Mouse (Mus musculus) stomach, postnatal 0 days (tissue): ENCODE data around the gene Hs3st3b1.

Experiments used
- CTCF ChIP-seq: IDR thresholded peaks from 2 replicates; pipeline ENCODE4 v1.5.1; 2016; ENCODE audit warnings: antibody characterized with exemption, low read depth, mild to moderate bottlenecking, moderate library complexity
- EP300 ChIP-seq: optimal IDR thresholded peaks from 2 replicates; pipeline ENCODE3; 2016; ENCODE audit warnings: antibody characterized with exemption

GRCm38 (mm10) chr11:63914388-63914787 lies 7.7 kb downstream of the Hs3st3b1 start:
- no peak for TF ChIP-seq CTCF
- no peak for TF ChIP-seq EP300
